Mouse (Mus musculus) adrenal gland, postnatal 36 days (tissue): ENCODE results near the gene Atxn2. TPM values are rescaled to one million over a fixed set of nuclear protein-coding genes. Genes with fewer than 3 reads are reported as not detected.

Source experiments
- DNase-seq, 2 experiments: peaks; one replicate each; pipeline ENCODE4 v3.0.0; 2021; ENCODE audit warnings: mixed read lengths in 1 of 2
- total RNA-seq, 2 experiments: library from RNA; stranded (reverse); gene quantifications; 2 replicates each; pipeline ENCODE4 v1.2.3; 2021

Gene Atxn2
- total RNA-seq, 2 experiments from 2014 or later: 158 to 166 TPM

GRCm38 (mm10) chr5:121762949-121763348 lies 51.8 kb downstream of the Atxn2 start:
- no peak for DNase-seq

- no peak for DNase-seq
Measured at GRCm38 (mm10) chr5:121765020-121765419, 53.9 kb downstream of the Atxn2 start.

DNA sequence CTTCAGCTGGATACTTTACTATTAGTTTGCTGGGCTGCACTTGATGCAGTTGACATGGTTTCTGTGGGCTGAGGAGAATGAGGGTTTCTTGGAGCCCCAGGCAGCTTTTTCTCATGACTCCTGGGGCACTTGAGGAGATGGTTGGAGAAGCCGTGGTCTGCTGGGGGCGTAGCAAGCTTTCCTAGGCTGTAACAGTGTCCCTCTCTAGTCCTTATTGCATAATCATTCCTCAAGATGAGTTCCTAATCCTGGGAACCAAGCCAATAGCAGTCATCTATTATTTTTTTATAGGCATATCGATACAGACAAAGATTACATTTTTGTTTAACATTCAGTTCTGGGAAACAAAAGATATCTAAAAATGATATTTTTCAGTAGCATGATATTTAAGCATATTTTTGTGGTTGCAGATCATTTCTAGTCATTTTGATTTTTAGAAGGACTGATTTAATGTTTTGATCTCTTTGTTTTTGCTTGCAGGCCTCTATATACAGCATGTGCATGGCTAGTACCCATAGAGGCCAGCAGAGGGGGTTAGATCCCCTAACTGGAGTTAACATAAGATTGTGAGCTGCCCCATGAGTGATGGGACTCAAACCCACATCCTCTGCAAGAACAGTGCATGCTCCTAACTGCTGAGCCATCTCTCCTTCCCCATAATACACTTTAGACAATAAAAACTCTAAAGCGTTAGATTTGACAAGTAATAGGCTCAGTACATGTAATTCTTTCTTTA lies 55.1 kb downstream of the Atxn2 start:
- no peak for DNase-seq

- DNase-seq: no peak
Measured at GRCm38 (mm10) chr5:121767564-121767963, 56.4 kb downstream of the Atxn2 start.

DNA sequence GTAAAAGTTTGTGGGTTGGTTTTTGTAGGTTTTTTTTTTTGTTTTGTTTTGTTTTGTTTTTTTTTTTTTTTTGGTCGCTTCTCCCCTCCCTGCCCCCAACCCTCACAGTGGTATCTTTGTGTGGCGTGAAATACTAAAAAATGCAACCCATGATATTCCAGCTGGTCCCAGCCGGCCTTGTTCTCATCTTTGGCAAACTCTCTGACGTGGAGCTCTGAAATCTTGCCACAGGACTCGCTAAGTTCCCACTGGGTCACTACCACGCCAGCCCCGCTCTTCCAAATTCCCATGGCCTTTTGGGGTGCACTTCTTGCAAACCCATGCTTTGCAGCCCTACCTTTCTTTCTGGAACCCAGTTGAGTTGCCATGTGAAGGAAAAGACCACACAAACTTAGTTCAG lies 58.7 kb downstream of the Atxn2 start:
- no peak for DNase-seq

GRCm38 (mm10) chr5:121771611-121772010 lies 60.5 kb downstream of the Atxn2 start:
- no peak for DNase-seq

DNA sequence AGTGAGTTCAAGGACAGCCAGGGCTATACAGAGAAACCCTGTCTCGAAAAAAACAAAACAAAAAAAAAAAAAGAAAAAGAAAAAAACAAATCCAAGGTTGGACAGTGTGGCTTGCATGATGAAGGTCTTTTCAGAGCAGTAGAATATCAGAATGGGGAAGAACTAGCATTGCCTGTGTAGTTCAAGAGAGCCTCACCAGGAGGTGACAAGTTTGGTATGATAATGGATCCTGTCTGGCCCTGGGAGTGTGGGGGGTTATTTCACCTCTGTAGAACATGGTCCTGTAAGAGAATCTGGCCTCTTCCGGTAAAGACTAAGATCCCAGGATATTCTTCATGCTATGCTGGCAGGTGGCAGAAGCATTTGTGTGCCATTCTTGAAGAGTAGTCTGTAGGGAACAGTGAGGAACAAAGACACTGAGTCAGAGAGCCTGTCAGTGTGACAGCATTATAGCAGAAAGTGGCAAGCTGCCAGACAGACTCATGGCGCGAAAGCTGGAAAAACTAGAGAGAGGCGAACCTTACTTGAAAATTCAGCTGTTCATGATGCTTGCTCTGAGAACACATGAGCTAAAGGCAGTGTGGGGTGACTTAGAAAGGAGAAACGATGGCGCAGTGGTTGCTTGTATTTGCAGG lies 67.5 kb downstream of the Atxn2 start:
- peak in 1 of 2 experiments; percentile 56 for DNase-seq

- DNase-seq: no peak
Measured at GRCm38 (mm10) chr5:121780180-121780579, 69.0 kb downstream of the Atxn2 start.

GRCm38 (mm10) chr5:121782467-121782866 lies 71.3 kb downstream of the Atxn2 start:
- DNase-seq: no peak

GRCm38 (mm10) chr5:121783862-121784500 lies 72.8 kb downstream of the Atxn2 start:
- DNase-seq: peak; percentile 69 to 70

DNA sequence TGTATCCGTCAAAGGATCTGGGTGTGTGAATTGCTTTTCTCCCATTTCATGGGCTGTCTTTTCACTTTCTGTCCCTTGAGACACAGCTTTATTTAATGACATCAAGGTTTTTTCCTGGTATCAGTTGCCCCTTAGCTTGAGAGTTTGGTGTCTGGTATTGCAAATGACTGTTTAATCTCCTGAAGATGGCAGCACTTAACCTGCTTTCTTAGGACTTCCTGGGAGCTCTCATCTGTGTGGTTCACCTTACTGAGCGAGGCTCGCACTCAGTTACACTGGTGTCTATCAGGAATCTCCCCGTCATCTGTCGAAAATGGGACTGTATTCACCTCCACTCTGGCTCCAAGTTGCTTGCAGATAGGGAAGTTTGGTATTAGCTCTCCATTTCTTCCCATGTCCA lies 79.9 kb downstream of the Atxn2 start:
- no peak for DNase-seq

- no peak for DNase-seq
Measured at GRCm38 (mm10) chr5:121795800-121796199, 84.7 kb downstream of the Atxn2 start.

- no peak for DNase-seq
Measured at GRCm38 (mm10) chr5:121798447-121798846, 87.3 kb downstream of the Atxn2 start.

DNA sequence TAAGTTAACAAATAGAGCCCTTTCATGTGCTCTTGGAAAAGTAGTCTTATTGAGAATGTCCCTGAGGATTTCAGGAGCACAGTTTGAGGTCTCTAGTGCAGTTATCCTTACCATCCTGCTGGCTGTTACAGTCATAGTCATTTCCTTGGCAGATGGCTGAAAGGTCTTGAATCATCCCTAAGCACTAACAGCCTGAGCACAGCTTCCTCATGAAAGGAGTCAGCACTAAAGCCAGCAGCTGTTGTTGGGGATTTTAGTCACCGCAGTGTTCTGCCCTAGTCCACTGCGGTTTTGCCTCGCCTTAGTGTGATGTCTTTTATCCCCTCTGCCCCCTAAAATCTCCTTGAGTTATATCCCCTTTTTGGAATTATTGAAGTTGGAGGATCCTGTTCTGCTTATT lies 96.0 kb downstream of the Atxn2 start:
- no peak for DNase-seq

DNA sequence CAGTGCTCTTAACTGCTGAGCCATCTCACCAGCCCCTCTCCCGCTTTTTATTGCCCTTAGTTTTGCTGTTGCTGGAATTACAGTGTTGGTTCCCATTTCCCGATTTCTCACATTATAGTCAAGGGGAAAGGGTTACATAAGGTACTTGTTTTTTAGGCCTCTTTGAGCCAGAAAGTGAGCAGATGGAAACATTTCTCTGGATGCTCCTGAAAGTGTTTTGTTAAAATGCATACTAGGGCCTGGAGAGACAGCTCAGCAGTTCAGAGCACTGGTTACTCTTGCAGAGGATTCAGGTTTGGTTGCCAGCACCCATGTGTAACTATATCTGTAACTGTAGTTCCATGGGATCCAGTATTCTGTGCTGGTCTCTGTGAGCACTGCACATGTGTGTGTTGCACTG lies 97.1 kb downstream of the Atxn2 start:
- no peak for DNase-seq

- DNase-seq: peak; percentile 52 to 73
Measured at GRCm38 (mm10) chr5:121809667-121810224, 98.6 kb downstream of the Atxn2 start.

GRCm38 (mm10) chr5:121810331-121811151 lies 99.4 kb downstream of the Atxn2 start:
- no peak for DNase-seq

DNA sequence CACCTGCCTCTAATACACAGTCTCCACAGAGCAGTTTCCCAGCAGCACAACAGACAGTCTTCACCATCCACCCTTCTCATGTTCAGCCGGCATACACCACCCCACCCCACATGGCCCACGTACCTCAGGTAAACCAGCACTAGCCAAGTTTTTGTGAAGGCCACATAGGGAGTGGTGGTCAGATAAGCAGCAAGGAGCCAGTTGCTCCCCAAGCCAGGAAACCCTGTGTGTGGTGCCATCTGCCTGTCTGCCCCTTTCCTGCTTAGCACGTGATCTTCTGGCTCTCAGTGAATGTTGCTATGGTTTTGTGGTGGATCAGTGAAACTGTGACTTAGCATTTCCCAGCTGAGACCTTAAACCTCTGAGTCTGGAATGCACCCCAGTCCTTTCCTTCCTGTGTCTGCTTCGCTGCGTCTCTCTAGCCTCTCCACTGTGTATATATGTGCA lies 100.4 kb downstream of the Atxn2 start:
- no peak for DNase-seq

DNA sequence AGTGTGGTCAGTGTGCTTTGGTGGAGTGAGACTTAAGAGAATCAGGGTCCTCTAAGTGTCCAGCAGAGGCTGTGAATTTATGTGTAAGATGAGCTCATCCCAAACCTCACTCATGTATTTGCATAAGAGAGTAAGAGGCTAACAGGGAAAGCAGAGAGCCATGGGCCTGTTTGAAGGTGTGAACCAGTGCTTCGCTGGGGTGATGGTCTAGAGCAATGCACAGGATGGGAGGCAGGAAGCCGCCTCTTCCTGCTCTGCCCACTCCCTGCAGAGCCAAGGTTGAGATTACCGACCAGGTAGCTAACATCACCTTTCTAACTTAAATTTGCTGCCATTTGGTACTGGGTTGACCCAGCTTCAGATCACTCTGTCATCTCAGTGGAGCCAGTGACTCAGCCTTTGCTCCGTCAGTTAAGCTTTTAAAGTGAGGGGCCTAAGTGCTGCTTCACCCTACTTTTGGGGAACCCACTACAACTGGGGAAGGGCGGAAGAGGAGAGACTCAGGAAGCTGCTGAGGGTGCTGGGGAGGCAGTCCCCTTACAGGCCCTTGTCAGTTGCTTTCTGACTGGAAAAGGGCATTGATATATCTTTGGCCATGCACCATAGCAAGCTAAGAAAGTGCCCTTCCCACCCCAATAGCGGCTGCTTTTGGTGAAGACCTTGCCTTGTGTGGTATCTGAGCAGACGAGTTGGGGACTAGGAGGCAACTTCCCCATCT lies 101.5 kb downstream of the Atxn2 start:
- no peak for DNase-seq

DNA sequence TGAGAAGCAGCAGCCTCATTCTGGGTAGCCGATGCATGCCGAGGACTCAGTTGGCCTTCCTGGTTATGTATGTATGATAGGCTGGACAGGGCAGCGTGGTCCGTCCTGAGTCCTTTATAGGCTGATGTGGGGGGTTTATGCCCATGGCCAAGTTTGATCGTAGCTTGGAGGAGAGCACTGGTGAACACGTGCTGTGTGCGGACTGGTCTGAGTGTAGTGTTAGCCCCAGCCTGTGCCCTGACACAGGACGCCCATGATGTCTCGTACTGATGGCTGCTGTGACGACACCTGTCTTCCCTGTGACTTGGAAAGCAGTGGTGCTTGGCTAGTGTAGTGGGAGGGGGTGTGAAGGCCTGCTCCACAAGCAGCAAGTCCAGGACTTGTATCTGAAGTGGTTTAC lies 102.6 kb downstream of the Atxn2 start:
- DNase-seq: no peak

- DNase-seq: peak; percentile 53 to 74
Measured at GRCm38 (mm10) chr5:121815067-121815466, 103.9 kb downstream of the Atxn2 start.
